Mouse (Mus musculus) kidney, postnatal 0 days (tissue): ENCODE data around the gene Gm10959. TPM values are rescaled to one million over a fixed set of nuclear protein-coding genes. Genes with fewer than 3 reads are reported as not detected.

ENCODE experiments used
- ATAC-seq: fragments of 200-750 bp; cut with Nextera tagmentation; replicated peaks from 2 replicates; pipeline ENCODE4 v1.8.0; 2017; ENCODE audit warnings: low read depth, moderate number of reproducible peaks, moderate TSS enrichment, moderate library complexity; ENCODE audit not compliant: low FRiP score
- DNase-seq: peaks from one replicate; pipeline ENCODE4 v3.0.0-alpha.2; 2016; ENCODE audit warnings: low spot score
- H3K27ac ChIP-seq: fragments of 300-500 bp; sonication (generic); 2 replicates; pipeline ENCODE4 v1.5.1; 2014; ENCODE audit warnings: mild to moderate bottlenecking
- H3K27me3 ChIP-seq: fragments of 300-500 bp; sonication (generic); 2 replicates; pipeline ENCODE4 v1.6.1; 2014; ENCODE audit warnings: low read length, mixed read lengths; ENCODE audit not compliant: insufficient read depth
- H3K36me3 ChIP-seq: fragments of 300-500 bp; sonication (generic); 2 replicates; pipeline ENCODE4 v1.6.1; 2014; ENCODE audit warnings: low read length, mixed read lengths; ENCODE audit not compliant: insufficient read depth
- H3K4me1 ChIP-seq: fragments of 300-500 bp; sonication (generic); replicated peaks from 2 replicates; pipeline ENCODE4 v1.6.1; 2014; ENCODE audit warnings: antibody characterized with exemption, low read length, mixed read lengths; ENCODE audit not compliant: insufficient read depth
- H3K4me2 ChIP-seq: fragments of 300-500 bp; sonication (generic); 2 replicates; pipeline ENCODE4 v1.6.1; 2014; ENCODE audit warnings: mild to moderate bottlenecking, low read length, moderate library complexity, mixed read lengths
- H3K4me3 ChIP-seq: fragments of 300-500 bp; sonication (generic); replicated peaks from 2 replicates; pipeline ENCODE4 v1.5.1; 2014; ENCODE audit warnings: low read depth, low read length
- H3K9ac ChIP-seq: fragments of 300-500 bp; sonication (generic); 2 replicates; pipeline ENCODE4 v1.6.1; 2014; ENCODE audit warnings: low read depth, low read length
- H3K9me3 ChIP-seq: fragments of 300-500 bp; sonication (generic); replicated peaks from 2 replicates; pipeline ENCODE4 v1.6.1; 2016; ENCODE audit warnings: low read length, inconsistent platforms, mixed read lengths
- CTCF ChIP-seq: IDR thresholded peaks from 2 replicates; pipeline ENCODE4 v1.5.1; 2016; ENCODE audit warnings: antibody characterized with exemption, low read depth, mild to moderate bottlenecking, moderate library complexity
- WGBS: fragments of 180-500 bp; shearing (Covaris S2); extraction: QIAGEN DNeasy Blood & Tissue Kit; methylation state at CpG from one replicate; pipeline ENCODE4 v1.1.7; 2014; 5-methylcytosine and 5-hydroxymethylcytosine counted together
- polyA plus RNA-seq: library from polyadenylated mRNA; unstranded; fragments of >200 nt; fragmentation: Nextera tagmentation; extraction: Ambion mirVana; gene quantifications from 2 replicates; pipeline ENCODE4 v1.2.1, GENCODE M21; 2015

The Gm10959 gene
- polyA plus RNA-seq, 1 experiment from 2014 or later, result not detected

DNA sequence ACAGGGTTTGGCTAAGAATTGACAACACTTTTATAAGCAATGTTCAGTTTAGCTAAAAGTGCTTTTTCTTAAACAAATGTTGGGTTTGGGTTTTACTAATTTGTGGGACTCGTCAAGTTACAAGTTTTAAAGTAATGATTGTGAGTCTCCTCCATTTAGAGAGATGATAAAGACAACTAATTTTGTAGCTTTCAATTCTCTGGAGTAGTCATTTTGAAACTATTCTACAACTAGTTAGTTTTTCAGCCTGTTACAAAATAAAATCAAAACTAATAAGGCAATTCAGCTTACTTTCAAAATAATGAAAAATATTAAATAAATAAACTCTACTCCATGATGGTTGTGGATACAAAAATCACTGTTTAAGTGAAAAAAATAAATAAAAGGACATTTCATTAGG lies 13.3 kb upstream of the Gm10959 start:
- H3K36me3 ChIP-seq, result peaks cover 11% of the 10 kb centered on the region; the same call in 1 of the 2 replicates
- no peak for TF ChIP-seq CTCF
- H3K9me3 ChIP-seq, result no peaks in the 10 kb centered on the region
- no peak for DNase-seq
- no peak overlapping the region for H3K4me2 ChIP-seq
- H3K4me3 ChIP-seq, result no peak overlapping the region
- ATAC-seq, result no peak
- H3K27ac ChIP-seq, result no peak overlapping the region
- H3K9ac ChIP-seq, result no peak overlapping the region
- H3K4me1 ChIP-seq, result no peaks in the 10 kb centered on the region
- WGBS, result 100% methylated on average over 1 of the region's 1 CpGs
- no peaks in the 10 kb centered on the region for H3K27me3 ChIP-seq

DNA sequence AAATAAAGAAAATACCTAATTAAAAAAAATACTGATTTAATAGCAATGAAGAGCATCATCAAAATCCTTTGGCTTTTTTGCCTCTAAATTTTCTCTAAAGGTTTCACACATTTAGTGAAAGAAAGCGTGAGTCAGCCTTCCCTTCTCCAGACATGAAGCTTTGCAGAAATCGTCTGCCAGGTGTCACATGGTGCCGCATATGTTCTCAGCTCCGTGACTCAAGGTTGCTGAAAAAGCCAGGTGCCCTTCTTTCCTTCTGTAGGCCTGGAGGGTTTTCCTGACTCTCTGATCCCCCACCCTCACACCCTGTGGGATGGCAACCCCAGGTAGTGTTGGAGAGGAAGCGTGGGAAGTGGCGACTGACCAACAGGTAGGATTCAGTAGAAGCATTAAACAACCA lies 10.6 kb upstream of the Gm10959 start:
- ATAC-seq, result 0 out of 2 replicates have a peak, but pooled peaks have one; percentile 40
- WGBS, result 92% methylated on average over 6 of the region's 6 CpGs
- Histone ChIP-seq H3K27ac (no peak overlapping the region), H3K4me3 (no peak overlapping the region), H3K9ac (no peak overlapping the region), H3K9me3 (no peaks in the 10 kb centered on the region), H3K4me2 (no peak overlapping the region), H3K36me3 (peaks cover 9% of the 10 kb centered on the region; the same call in 1 of the 2 replicates), H3K27me3 (no peaks in the 10 kb centered on the region), H3K4me1 (no peaks in the 10 kb centered on the region)
- no peak for DNase-seq
- TF ChIP-seq CTCF, result no peak

DNA sequence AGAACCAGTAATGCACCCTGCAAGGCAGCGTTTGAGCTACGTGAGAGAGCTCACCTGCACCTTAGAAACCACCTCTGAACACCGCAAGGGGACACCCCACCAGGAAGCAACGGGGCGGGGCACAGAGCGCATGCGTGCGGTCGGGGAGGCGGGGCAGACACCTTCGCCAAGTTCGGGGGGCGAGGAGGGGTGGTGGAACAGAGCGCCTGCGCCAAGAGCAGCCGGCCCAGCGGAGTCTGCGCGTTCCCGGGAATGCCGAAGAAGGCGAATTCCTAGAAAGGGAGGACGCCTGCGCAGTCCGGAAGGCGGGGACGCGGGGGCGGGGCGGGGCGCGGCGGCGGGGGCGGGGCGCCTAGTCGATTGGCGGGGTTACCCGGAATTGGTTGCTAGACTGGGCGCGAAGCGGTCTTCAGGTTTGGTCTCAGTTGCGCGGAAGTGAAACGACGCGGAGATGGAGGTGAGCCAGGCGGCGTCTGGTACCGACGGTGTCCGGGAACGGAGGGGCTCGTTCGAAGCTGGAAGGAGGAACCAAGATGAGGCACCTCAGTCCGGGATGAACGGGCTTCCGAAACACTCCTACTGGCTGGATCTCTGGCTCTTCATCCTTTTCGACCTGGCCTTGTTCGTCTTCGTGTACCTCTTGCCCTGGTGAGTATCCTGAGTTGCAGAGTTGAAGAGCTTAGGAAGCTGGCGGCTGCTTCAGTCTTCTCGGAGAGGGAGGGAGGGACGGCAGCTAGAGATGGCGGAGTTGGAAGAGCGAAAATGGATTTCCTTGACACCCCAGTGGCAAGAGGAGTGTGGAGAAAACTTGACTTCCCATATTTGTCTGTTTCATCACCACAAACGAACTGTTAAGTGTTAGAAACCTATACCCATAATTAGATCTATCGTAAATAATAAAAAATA lies 5.1 kb upstream of the Gm10959 start, which contains the start of gene 1810037I17Rik:
TSS of gene 1810037I17Rik (plus strand) at position 195 of the 906 bp plus-strand sequence.
- peak; percentile 98 for DNase-seq
- Histone ChIP-seq H3K4me2 (peak within 1 kb of the TSS; percentile 53), H3K4me1 (no peaks in the 10 kb centered on the region), H3K9ac (peak within 1 kb of the TSS; percentile 61), H3K9me3 (no peaks in the 10 kb centered on the region), H3K27ac (peak within 1 kb of the TSS; percentile 85), H3K4me3 (peak within 1 kb of the TSS; percentile 59), H3K36me3 (no peaks in the 10 kb centered on the region), H3K27me3 (no peaks in the 10 kb centered on the region)
- TF ChIP-seq CTCF, result peak; percentile 53; the same call in 1 of the 2 replicates
- under 1% methylated on average over 68 of the region's 68 CpGs for WGBS
- peak; percentile 99 for ATAC-seq

DNA sequence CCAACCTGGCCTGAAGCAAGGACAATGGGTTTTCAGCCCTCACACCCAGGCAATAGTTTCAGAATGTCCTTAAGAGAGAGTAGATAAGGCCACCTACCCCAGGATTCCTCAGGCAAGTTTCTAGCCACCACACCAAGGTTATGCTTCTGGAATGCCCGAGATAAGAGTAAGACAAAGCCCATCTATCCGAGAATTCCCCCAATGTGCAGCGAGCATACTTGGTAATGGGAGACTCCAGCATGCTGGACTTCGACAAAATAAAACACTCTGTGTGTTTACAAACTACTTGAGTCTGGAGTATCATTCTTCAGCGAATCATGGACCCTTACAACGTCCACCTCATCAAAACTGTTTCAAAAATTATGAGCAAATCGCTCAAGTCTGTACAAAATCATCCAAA lies 4.0 kb upstream of the Gm10959 start:
- WGBS, result 67% methylated on average over 7 of the region's 7 CpGs
- no peak for ATAC-seq
- H3K36me3 ChIP-seq, result no peaks in the 10 kb centered on the region
- no peak overlapping the region for H3K9ac ChIP-seq
- no peak for TF ChIP-seq CTCF
- no peak overlapping the region for H3K4me3 ChIP-seq
- H3K4me2 ChIP-seq, result peak overlapping the region; percentile 53
- no peak overlapping the region for H3K27ac ChIP-seq
- no peak for DNase-seq
- no peaks in the 10 kb centered on the region for H3K9me3 ChIP-seq
- H3K27me3 ChIP-seq, result no peaks in the 10 kb centered on the region
- no peaks in the 10 kb centered on the region for H3K4me1 ChIP-seq

DNA sequence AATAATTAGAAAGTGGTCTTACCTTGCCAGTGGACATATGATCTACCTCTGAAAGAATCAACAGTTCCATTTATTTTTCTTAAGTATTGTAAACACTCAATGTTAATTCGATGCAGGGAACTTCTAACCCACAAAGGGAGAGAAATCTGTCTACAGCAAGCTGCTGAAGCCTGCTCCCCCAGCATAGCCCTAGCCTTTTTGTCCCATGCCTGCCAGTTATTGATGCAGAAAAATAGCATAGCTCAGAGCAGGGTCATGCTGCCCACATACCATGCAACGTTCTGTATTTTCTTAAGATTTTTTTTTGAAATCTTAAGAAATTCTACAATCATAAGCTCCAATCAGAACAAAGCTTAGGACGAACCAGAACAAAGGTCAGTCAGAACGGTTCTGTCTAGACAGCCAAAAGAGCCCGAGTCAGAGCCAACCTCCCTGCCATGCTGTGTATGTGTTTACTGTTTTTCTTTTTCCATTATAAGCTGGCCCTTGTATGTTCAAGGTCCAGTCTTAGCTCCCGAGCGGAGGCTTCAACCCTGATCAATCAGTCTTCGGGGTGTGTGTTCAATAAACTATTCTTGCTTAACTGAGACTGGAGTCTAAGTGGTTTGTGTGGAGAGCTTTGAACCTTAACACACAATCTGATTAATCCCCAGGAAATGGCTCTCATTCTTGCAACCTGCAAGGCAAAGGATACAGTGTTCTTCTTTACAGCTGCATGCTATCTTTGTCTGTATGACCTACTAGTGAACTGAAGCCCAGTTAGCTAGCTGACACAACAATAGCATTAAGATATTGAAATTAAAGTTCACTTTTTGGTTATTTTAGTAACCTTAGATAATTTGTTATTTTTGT lies 2.7 kb upstream of the Gm10959 start:
- H3K4me1 ChIP-seq, result no peaks in the 10 kb centered on the region
- H3K9ac ChIP-seq, result no peak overlapping the region
- no peaks in the 10 kb centered on the region for H3K36me3 ChIP-seq
- TF ChIP-seq CTCF, result no peak
- H3K27me3 ChIP-seq, result no peaks in the 10 kb centered on the region
- no peak for ATAC-seq
- H3K27ac ChIP-seq, result 0 out of 2 replicates have a peak overlapping the region, but pooled peaks have one; percentile 64
- H3K9me3 ChIP-seq, result no peaks in the 10 kb centered on the region
- 61% methylated on average over 8 of the region's 8 CpGs for WGBS
- no peak overlapping the region for H3K4me2 ChIP-seq
- DNase-seq, result no peak
- no peak overlapping the region for H3K4me3 ChIP-seq
